Mouse (Mus musculus): Measurements from ENCODE around the gene Zdhhc15.
"Not testable (repeated sequence)": the region's sequence is repeated elsewhere in the genome, so short reads cannot be mapped to it uniquely, and the experiment has no call there.

The Zdhhc15 gene

DNA sequence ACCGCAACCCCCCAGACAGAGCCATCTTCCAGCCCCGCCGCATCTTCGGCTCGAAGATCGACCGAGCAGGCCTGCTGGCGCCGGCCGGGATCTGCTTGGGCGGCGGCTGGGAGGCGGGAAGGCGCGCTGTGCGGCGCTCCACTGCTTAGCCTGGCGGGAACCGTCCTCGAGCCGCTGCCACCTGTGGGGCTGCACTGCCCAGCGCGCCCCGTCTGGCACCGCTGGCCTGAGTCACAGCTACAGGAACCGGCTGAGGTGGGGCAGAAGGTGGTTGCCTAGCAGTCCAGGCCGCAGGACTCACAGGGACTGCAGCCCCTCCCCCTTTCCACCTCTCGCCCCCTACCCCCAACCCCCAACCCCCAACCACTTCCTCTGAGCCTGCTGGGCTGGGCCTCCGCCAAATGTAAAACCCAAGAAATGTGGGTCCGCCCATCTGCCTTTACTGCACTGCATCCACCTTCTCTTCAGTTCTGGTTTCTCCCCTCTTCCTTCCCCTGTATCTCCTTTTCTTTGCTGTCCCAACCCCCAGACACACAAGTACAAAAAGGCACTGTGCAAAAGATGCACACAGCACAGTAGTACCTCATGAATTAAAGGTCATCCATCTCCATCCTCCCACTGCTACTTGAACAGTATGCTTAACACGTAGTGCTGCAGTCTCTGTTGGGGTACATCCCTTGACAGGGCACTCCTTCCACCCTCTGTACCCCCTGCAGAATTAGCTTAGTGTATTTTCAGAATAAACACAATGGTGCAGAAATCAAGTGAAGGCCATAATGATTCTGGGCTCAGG, at the start of gene Zdhhc15:
Zdhhc15 (minus strand) TSS at position 308 of the 793 bp plus-strand sequence.
- DNase-seq: peak; percentile 6

DNA sequence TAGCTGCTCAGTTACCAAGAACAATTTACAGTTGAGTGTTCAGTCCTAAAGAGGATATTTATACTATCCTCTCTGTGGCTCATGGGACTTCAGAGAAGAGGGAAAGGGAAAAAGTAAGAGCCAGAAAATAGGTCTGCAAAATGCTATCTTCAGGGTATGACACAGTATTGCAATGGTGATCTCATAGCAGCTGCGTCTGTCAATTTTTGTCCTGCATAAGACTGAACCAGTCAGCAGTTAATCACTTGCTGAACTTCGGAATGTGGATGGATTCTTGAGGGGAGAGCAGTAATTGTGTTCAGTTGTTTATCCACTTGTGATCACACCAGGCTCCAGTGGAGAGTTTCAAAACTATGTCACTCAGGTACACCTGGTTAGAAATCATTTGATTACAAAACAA, 37.1 kb upstream of the Zdhhc15 start:
- no peak for DNase-seq

DNA sequence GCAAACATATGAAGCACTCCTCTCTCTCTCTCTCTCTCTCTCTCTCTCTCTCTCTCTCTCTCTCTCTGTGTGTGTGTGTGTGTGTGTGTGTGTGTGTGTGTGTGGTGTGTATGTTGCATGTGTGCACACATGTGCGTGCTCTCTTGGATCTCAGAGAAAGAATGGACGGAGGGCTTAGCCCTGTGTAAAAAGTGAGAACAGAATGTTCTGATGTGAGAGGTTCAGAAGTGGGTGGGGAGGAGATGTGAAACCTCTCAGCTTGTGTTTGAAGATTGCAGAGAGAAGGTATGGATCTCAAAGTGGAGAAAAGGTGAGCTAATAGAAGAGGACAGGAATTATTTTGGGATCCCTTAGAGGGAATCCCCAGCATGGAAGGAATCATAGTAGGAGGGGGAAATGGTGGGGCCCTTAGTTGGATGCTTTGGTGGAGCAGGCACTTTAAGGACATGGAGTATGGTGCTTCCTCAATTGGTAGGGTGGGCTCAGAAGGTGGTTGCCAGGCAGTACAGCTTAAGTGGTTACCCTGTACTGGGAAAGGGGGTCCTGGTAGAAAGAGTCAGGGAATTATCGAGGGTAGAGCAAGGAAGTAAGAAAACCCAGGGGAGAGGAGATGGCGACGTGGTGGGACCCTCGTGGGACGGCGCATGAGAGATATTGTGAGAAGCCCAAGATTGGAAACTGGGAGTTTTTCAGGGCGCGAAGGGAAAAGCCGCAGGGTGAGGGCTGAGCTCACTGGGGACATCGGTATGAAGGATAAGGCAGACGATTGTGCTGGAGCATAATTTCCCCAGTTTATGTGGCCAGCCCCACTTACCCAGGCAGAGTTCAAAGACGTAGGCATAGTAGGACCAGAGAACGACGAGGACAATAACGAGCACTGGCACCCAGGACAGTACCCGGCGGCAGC, 761 bp downstream of the Zdhhc15 start:
- no peak for DNase-seq

DNA sequence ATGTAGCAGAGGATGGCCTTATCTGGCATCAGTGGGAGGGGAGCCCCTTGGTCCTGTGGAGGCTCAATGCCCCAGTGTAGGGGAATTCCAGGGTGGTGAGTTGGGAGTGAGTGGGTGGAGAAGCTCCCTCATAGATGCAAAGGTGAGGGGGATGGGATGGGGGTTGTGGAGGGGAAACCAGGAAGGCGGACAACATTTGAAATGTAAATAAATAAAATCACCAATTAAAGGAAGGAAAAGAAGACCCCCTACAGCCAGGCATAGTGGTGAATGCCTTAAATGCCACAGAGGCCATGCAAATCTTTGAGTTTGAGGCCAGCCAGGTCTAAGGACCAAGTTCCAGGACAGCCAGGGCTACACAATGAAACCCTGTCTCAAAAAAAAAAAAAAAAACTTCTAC, 13.9 kb downstream of the Zdhhc15 start:
- no peak for DNase-seq

DNA sequence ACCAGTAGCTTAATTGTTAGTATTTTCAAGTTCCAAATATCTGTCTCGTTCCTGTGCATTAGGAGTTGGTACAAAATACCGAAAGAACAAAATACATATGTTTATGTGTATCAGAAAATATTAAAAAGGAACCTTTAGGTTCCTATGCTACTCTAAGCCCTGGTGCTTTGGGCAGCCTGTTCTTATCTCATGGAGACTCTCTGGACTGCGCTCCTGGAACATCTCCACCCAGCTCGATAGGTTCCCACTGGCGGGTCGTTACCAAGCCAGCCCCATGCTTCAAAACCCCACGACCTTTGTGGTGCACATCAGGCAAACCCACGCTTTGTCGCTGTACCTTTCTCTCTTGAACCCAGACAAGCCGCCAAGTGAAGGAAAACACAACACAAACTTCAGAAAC, 58.3 kb downstream of the Zdhhc15 start:
- DNase-seq: no peak

- not testable (repeated sequence) for DNase-seq
Measured at GRCm38 (mm10) chrX:104603738-104604430, 67.0 kb downstream of the Zdhhc15 start.

DNA sequence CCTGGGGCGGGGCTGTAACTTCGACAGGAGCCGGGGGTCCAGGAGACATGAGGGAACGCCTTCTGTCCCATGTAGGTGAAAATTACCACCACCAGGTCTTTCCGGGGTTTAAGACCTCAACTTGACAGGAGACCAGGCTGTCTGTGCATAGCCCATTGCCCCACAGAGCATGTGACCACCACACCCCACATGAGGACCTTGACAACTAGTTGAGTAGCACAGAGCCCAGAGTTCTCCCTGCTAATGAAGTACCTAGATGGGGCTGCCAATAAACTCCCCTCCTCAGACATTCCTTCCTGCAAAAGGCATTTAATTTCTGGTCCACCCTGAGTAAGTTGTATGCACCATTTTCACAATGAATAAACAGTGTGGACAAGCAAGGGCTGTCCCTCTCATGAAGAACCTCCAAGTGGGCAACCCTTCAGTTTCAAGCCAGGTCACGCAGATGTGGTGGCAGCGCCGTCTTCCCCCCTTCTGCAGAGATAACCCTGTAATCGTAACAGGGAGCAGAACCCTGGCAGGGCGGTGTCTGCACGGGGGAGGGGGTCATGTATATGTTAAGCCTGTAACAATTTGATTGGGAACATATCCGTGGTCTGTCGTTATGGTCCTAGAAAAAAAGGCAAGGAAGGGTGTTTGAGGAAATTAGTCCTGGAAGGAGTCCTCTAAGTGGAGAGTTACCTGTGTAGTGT, 68.5 kb downstream of the Zdhhc15 start:
- not testable (repeated sequence) for DNase-seq

DNA sequence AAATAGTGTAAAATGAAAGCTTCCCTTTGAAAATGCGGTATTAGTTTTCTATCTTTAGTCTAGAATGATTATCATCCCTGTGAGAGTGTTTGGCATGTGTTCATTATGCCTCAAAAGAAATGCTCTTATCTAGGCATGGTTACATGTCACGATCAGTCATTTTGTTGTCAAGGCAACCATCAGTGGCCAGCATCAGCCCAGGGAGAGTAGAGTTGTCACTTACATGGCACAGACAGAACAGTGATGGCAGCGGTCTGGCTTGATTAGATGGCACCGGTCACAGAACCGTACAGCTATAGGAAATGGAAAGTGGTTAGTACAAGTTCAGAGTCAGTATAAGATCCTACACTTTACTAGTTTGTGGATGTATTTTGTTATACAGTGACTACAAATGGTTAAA, 96.9 kb downstream of the Zdhhc15 start:
- DNase-seq: no peak

DNA sequence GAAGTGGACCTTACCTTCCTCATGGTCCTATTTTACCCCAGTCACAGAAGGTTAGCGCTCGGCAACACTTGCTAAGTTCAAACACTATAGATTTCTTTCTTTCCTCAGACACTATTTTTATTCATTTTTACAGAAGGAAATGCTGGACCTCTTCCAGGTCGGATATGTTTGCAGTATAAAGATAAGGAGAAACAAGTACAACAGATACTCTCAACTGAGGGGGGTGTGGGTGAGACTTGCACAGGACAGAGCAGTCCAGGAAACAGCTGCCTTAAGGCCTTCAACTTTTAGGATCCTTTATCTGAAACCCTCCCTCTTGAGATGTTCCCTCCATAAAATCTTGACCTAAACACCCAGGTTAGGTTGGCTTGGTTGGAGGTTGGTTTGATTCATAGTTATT, 103.4 kb downstream of the Zdhhc15 start:
- DNase-seq: no peak

- no peak for DNase-seq
Measured at GRCm38 (mm10) chrX:104545283-104545682, 125.6 kb downstream of the Zdhhc15 start.

- no peak for DNase-seq
Measured at GRCm38 (mm10) chrX:104543919-104544595, 126.8 kb downstream of the Zdhhc15 start.

GRCm38 (mm10) chrX:104542635-104543034, 128.2 kb downstream of the Zdhhc15 start:
- DNase-seq: no peak

DNA sequence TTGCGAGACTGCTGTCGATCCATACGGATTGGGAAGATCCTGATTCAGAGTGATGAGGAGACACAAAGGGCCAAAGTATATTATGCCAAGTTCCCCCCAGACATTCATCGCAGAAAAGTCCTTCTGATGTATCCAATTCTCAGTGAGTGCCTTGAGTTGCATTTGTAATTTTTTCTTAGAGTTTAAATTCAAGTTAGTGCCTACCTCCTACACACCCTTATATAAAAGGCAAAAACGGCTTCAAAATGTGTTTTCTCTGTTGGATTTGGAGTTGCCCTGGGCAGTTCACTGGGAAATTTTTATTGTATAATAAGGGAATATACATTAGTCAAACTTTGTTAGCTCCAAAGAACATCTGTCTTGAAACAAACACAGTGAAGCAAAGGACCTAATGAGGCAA, 169.1 kb downstream of the Zdhhc15 start:
- no peak for DNase-seq

GRCm38 (mm10) chrX:104489626-104490355, 181.1 kb downstream of the Zdhhc15 start:
- no peak for DNase-seq

DNA sequence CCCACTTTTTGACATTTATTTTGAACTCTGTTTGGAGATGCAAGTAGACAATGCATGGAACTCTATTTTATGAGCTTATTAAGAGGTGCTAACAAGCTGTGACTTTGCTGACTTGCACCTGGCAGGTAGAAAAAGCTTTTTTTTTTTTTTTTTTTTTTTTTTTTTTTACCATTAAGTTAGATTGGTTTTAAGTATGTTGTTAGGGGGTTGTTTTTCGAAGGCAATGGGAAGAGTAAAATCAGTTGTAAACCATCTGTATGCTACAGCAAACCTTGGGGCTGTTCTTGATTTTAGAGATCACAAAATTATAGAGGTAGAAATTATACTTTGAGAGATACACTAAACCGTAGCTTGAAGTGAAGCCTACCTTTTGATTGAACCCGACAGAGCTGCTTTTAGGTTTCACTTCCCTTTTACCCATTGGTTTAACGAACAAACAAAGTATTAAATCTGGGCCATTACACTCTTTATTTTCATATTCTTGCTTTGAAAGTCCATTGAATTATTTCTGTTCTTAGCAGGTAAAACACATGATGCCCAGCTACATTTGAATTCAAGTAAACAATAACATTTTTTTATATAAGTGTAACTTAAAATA, 181.9 kb downstream of the Zdhhc15 start:
- no peak for DNase-seq

- no peak for DNase-seq
Measured at GRCm38 (mm10) chrX:104488036-104488435, 182.8 kb downstream of the Zdhhc15 start.
